Mouse (Mus musculus) common myeloid progenitor, adult 5-6 weeks (primary cell): ENCODE data around the gene Tet3. TPM values are rescaled to one million over a fixed set of nuclear protein-coding genes. Genes with fewer than 3 reads are reported as not detected.

Experiments
- ATAC-seq: replicated peaks from 2 replicates; pipeline ENCODE4 v1.8.0; 2016; ENCODE audit warnings: low read depth, mild to moderate bottlenecking, moderate TSS enrichment, inconsistent platforms; ENCODE audit not compliant: poor library complexity, severe bottlenecking
- total RNA-seq: library from RNA; stranded (forward); fragments of 200-1000, 187-1606 nt; gene quantifications from 2 replicates; pipeline ENCODE4 v1.2.3, GENCODE M21; 2017

The Tet3 gene
- total RNA-seq, 1 experiment from 2014 or later = 24.2 TPM

DNA sequence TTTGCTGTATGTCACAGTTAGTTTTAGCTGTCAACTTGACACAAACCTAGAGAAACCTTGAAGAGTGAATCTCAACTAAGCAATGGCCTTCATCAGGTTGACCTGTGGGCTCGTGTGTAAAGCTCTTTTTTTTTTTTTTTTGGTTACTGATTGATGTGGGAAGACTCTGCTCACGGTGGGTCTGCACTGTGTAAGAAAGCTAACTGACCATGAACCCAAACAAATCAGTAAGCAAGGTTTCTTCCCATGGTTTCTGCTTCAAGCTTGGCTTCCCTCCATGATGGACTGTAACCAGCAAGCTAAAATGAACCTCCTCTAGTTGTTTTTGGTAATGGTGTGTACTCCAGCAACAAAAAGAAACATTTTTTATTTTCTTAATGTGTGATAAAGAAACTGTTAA, 20.3 kb upstream of the Tet3 start:
- no peak for ATAC-seq

DNA sequence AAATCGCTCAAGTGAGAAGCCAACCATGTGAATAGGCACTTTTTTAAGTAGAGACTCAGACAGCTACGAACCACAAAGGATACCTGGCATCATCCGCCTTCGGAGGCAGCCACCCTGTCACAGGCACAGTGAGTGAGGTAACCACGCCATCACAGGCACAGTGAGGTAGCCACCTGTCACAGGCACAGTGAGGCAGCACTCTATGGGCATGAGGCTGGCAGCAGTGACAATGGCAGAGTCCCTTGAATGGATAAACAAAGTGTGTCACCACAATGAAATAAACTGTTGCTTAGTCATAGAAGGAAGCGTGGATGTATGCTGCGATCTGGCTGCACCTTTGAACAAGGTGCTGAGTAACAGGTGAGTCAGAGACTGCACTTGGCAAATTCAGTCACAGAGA, 19.7 kb upstream of the Tet3 start:
- ATAC-seq = no peak

DNA sequence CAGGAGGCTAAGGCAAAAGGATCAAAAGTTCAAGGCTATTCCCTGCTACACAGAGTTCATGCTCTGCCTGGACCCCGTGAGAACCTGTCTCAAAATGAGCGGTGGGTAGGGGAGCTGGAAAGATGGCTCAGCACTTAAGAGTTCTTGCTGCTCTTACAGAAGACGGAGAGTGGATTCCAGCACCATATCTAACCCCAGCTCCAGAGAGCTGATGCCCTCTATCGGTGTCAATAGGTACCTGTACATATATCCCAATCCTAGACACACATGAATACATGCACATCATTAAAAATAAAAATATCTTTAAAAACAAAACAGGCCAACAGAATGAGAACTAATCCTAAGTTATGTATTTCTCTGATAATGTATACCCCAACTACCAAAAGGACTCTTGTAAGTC, 19.3 kb upstream of the Tet3 start:
- ATAC-seq = no peak

DNA sequence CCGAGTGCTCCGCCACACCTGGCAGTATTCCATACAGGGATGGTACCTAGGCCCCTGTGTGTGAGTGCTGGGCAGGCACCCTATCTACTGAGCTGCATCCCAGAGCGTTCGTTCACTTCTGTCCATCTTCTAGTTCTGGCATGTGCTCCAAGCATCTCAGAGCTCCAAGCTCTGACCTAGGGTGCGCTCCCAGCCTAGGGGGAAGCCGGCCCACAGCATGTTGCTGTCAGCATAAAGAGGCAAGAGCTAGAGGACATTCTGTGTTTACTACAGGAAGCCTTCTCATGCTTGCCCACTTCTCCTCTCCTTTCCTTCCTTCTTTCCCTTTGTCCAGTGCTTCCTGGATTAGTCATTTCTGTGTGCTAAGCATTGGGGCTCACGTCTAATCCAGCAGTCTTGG, 16.5 kb upstream of the Tet3 start:
- ATAC-seq = no peak

DNA sequence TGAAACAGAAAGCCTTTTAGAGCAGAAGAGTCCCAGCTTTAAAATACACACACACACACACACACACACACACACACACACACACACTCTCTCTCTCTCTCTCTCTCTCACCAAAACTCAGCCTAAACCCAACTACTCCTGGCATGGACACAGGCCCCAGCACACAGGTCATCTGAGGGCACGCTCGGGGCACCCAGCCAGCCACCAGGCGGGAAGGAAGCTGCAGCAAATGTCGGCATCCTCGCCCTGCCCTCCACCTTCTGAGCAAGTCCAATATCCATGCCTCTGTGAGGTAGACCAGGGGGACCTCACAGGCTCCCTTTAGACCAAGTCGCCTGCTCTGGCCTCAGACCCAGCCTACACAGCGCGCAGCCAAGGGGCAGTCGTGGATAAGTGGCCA, 14.4 kb upstream of the Tet3 start:
- peak; percentile 59 for ATAC-seq

DNA sequence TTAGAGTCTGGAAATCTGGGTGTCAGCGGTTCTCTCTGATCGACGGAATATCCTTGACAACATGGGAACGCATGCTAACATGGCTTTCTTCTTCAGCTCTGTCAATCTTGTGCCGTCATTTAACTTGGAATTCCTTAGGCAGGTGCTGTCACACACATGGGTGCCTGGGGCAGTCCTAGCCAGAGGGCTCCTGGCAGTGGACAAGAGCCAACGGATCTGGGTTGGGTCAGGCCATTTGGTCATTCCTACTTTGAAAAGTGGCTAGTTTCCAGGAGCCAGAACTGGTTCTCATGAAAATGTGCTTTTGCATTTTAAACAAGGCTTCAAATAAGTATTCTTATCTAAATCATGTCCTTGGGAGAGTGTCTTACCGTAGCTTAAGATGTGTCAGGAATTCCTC, 12.9 kb upstream of the Tet3 start:
- ATAC-seq = no peak

DNA sequence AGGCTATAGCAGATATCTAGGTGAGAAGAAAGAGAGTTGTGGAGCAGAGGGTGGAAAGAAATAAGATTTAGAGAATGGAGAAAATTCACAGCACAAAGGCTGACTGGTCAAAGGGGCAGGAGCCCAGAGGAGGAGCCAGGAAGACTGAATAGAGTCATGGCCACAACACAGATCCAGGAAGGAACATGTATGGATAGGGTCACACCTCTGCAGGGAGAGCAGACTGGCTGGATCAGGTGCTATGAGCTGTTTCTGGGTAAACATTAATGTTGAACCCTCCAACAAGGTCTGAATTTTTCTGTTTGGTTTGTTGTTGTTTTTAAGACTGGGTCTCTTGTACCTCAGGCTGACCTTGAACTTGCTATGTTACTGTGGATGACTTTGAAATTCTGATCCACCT, 5.1 kb upstream of the Tet3 start:
- no peak for ATAC-seq

DNA sequence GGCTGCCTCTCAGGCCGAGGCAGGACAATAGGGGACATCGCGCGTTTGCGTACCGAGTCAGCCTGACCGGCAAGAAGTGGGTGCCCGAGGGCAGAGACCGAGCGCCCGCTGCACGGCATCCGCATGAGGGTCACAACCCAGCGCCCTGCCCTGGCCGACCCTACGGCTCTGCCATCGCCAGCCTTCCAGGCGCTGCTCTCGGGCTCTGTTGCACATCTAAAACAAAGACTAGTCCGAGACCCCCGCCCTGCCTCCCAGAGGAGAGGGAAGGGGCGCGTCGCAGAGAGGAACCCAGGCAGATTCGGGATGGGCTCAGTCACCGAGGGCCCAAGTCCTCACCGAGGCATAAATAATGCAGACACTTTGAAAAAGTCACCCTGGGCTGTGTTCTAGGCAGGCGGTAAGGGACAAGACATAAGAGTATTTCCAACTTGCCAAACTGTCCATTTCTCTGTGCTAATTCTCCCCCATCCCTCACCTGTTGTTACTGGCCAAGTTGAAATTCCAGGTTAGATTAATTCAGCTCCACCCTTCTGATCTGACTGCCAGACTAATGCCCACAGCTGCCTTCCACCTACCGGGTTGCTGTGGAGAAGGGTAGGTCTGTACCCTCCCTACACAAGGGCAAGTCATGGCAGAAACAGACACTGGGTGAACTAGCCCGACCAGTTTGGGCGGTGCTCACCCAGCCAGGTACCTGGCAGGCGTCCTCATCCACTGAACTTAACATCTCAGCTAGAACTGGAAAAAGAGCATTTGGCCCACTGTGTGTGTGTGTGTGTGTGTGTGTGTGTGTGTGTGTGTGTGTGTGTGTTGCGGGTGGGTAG, 1.7 kb downstream of the Tet3 start:
- ATAC-seq = 0 out of 2 replicates have a peak, but pooled peaks have one; percentile 1

DNA sequence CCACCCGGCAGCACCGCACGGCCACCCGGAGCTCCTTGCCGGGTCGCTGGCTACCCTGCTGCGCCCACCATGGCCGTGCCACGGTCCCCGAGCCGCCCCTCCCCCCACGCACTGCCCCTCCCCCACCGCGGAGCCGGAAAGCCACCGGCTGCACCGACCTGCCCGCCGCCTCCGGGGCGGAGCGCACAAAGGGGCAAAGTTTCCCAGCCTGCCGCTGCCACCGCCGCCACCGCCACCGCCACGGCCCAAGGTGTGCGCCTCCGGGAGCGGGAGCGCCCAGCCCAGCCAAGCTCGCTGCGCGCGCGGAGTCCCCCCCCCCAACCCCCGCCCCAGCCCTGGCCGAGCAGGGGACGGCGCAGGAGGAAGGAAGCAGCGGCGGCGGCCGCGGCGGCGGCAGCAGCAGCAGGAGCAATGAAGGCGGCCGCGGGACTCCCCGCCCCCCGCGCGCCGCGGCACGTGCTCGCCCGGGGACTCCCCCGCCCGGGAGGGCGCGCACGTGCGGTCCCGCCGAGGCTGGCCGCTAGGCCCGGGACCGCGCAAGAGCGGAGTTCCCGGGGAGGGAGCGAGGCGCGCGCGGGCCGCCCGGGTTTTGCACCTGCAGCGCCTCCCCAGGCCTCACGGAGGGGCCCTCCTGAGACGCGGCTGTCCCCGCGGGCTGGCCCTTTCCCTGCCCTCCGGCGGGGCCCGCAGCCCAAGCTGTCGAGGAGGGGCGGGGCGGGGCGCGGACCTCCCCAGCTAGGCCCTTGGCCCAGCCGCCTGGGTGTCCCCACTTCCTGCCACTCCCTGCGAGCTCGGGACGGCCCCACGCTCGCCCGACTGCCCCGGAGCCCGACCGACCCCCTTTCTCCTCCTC, 2.5 kb downstream of the Tet3 start:
- ATAC-seq = peak; percentile 19

DNA sequence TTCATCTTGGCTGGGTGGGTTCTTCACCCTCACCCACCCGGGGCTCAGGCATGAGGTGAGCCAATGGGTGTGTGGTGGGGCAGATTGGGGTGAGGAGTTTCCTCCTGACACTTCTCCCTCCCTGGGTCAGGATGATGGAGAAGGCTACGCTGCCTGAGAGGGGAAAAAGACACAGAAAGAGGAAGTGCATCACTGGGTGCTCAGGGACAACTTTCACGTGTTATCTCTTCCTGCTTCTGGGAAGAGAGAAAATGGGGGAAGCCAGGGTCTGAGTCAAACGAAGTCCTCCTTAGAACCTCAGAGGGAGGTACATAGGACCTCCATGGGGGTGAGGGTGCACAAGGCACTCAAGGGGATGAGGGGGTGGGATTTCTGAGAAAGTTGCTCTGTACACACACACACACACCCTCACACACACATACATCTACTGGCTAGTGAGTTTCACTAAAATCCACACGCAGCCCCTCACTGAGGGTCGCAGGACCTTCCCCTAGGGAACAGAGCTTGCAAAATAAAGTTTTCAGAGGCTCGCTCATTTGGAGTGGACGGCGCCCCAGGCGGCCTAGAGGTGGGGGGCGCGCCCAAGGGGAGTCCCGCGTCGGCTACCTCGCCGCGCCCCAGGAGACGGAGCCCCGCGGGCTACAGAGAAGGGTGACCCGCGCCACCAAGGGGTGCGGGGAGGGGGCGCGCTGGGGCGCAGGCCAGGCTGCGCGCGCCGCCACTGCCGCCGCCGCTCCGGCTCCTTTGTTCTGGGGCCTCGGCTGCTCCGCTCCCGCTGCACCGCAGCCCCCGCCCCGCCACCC, 3.4 kb downstream of the Tet3 start:
- peak; percentile 55 for ATAC-seq

DNA sequence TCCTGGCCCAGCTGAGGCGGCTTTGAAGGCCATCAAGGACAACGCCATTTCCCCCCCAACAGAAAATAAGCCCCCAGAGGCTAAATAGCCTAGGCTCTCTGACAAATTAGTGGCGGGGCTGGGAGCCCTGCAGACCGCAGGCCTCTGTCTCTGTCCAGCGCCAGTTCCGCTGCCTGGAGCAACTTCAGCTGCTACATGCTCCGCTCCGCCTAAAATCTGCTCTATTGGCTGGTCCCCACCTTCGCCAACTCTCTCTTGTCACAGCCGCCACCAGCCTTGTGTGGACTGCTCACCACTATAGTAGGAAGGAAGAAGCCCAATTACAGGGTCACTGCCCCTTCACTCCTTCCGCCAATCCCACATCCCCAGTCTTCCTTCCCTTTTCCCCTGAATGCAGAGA, 5.2 kb downstream of the Tet3 start:
- no peak for ATAC-seq

DNA sequence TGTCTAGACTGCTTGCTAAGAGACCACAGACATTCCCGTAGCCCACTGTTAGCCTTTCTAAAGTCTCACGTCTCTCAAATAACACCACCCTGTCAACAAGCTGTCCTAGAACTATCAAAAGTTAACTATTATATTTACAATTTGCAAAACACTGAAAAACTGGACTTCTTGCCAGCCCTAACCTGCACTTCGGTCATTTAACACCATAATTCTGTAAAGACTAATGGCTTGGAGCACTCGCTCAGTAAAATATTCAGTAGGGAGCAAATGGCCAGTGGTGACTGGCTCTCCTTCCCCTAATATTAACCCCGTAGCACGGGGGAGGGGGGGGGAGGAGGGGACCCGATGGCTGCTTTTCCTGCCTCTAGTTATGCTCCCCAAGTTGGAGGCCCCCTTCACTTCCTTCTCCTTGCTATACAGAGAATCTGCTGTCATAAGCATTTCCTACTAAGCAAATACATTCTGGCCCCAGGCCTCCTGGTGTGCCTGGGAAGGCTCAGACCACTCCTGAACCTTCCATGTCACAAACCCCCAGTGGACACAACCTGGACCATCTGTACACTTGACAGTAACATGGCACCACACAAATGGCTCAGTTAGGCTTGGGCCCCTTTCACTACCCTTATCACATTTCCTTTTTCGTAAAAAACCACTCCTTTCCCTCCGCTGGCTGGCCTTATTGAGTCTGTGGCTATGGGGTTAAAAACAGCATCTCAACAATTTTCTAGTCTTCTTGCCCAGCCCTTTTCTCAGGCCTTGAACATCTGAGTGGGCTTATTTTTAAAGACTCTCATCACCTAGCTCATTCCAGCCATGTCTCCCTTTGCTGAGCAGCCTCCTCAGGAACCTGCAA, 8.2 kb downstream of the Tet3 start:
- peak; percentile 22; the same call in 1 of the 2 replicates for ATAC-seq

DNA sequence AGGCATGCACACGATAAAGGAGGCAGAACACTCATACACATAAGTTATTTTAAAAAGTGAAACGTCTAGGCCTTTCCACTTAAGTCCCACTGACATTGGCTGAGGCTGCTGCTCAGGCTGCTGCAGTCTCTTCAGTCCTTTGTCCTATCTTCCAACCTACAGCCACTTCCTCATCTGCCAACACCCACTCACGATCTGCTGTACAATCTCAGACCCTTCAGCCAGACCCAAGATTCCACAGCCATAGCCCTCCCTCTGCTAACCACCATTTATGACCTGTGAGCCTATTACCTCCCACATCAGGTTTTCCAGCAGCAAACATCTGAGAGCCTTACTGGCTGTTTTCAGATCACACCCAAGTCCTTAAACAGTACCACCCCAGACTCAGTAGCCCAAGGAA, 9.4 kb downstream of the Tet3 start:
- ATAC-seq = peak; percentile 42

DNA sequence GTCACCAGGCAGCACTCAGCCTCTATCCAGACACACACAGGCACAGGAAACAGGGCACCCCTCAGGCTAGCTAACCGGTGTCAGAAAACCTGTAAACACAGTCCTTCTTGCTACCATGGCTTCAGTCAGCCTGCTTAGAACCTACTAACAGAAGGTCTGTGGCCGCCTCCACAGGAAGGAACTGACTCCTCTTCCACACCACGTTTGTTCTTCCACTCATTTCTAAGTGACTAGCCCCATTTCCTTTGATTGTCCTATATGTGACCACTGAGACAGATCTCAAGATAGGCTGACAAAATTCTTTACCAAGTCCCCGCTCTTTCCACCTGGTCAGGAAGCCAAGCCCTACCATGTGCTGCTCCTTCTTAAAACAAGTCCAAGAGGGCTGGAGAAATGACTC, 10.0 kb downstream of the Tet3 start:
- peak; percentile 26 for ATAC-seq

DNA sequence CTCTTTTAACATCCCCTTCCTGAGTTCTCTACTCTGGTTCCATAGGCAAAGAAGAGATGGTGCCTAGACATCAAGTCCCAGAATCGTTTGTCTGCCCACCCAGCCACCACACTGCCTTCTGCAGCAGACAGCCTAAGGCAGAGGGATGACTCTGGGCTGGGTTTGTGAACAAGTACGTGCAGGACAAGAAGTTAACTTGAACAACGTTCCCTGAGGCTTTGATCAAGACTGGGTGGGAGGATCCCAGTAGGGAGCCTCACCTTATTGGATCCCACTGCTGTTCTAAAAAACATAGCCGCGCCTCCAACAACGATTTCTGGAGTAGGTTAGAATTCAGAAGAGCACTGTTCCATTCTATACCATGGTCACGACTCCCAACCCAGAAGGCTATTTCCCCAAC, 11.9 kb downstream of the Tet3 start:
- ATAC-seq = no peak

DNA sequence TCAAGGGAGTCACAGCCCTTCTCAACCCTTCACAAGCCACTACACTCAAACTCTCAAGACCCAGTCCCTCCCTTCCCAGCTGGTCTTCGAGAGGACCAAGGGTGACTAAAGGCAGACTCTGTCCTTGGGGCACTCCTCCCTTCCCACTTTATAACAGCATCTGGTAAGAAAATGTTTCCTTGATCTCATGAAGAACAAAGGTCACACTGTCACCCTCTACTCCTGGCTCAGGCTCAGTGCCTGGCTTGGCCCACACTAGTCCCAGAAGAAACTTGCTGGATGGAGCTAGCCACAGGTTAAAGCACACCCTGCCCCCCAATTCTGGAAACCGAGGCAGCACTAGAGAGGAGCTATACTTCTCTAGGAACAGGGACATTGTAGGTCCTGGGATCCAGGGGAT, 13.1 kb downstream of the Tet3 start:
- ATAC-seq = no peak

DNA sequence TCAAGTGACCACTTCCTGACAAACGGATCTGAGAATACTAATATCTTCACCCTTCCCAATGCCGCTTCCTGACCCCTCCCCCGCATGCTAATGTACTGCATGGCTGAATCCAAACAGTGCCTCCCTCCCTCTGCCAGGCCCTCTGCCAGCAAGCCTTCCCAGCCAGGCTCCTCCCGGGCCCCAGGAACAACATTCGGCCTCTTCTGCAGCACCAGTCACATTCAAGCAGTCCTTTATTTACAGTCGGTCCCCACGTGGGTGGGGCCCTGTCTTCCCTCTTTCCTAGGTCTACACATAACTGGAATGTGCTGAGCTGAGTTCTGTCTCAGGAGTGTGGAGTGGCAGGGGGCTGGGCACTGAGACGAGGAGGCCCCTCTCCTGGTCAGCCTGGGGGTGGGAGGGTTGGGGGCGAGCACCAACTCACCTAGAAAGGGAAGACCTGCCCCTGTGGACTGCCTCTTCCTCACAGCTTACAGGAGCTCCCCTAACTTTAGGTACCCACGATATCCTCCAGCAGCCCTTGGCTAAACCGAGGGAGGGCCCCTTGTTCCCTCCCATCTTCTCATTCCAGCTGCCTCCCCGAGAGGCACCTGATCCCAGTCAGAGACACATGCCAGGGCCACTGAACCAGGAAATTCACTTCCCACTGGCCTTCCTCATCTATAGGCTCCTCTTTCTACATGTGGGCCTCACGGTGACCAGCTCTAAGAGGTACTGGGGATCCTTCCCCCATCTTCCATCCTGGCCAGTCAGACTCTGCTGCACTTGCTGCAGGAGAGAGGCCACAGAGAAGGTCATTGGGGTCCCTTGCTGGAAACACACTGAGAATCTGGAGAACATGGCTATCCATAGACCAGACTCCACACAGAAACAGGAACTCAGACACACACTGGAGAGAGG, 15.2 kb downstream of the Tet3 start:
- ATAC-seq = no peak

DNA sequence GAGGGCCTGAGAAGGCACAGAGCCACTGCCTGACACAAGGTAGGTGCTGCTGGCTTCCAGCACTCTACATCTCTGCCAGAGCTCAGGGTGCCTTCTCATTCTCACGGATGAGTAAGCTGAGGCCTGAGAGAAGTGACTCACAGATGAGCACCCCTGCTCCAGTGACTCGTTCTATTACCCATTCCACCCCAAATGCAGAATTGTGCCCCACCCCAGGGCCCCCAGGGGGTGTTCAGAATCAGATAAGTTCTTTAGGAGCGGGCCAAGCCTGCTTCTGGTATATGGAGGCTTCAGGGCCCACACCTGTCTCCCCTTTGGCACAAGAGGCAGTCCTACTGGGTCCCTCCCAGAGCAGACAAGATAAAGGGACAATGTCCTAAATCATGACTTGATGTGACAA, 16.2 kb downstream of the Tet3 start:
- no peak for ATAC-seq
